Mouse (Mus musculus) adrenal gland, adult 18-20 months (tissue): ENCODE measurements at regions not wholly inside any gene's neighbourhood (a gene's known extent, or its start where the extent isn't known, plus 50 kb on each side); places are given as distances from the start of the nearest gene placed in this dataset.
"Not testable (repeated sequence)": the region's sequence is repeated elsewhere in the genome, so short reads cannot be mapped to it uniquely, and the experiment has no call there.

Experiments used
- DNase-seq, 2 experiments: peaks; one replicate each; pipeline ENCODE4 v3.0.0; 2021 to 2022; ENCODE audit warnings: low spot score in 2 of 2

- DNase-seq, result no peak
Observed at GRCm38 (mm10) chr2:39420696-39421095, 194.4 kb upstream of the Ppp6c start.

- DNase-seq, result no peak
Observed at GRCm38 (mm10) chr2:39400336-39400735, 174.1 kb upstream of the Ppp6c start.

- no peak for DNase-seq
Observed at GRCm38 (mm10) chr2:39399523-39399922, 173.3 kb upstream of the Ppp6c start.

- no peak for DNase-seq
Observed at GRCm38 (mm10) chr2:39394643-39395042, 168.4 kb upstream of the Ppp6c start.

GRCm38 (mm10) chr2:39377264-39377663 lies 151.0 kb upstream of the Ppp6c start:
- DNase-seq, result no peak

GRCm38 (mm10) chr2:39373068-39373779 lies 147.0 kb upstream of the Ppp6c start:
- peak; percentile 86 to 88 for DNase-seq

GRCm38 (mm10) chr2:39344207-39344606 lies 118.0 kb upstream of the Ppp6c start:
- no peak for DNase-seq

- no peak for DNase-seq
Observed at GRCm38 (mm10) chr2:39340406-39340805, 114.2 kb upstream of the Ppp6c start.

- DNase-seq, result no peak
Observed at GRCm38 (mm10) chr2:39338832-39339649, 112.8 kb upstream of the Ppp6c start.

- no peak for DNase-seq
Observed at GRCm38 (mm10) chr2:39337524-39337923, 111.3 kb upstream of the Ppp6c start.

- DNase-seq, result no peak
Observed at GRCm38 (mm10) chr2:39325715-39326493, 99.7 kb upstream of the Ppp6c start.

GRCm38 (mm10) chr2:39325122-39325521 lies 98.9 kb upstream of the Ppp6c start:
- DNase-seq, result not testable (repeated sequence)

- DNase-seq, result no peak
Observed at GRCm38 (mm10) chr2:39299798-39300382, 73.6 kb upstream of the Ppp6c start.

GRCm38 (mm10) chr2:39299290-39299689 lies 73.0 kb upstream of the Ppp6c start:
- DNase-seq, result no peak

- no peak for DNase-seq
Observed at GRCm38 (mm10) chr2:39295435-39295834, 69.2 kb upstream of the Ppp6c start.

- DNase-seq, result no peak
Observed at GRCm38 (mm10) chr2:39278218-39278617, 52.0 kb upstream of the Ppp6c start.
